Mouse (Mus musculus) E14TG2a.4 (cell line): ENCODE data around the gene Scrn3.

Source experiments
- CTCF ChIP-seq: conservative IDR thresholded peaks from 2 replicates; pipeline ENCODE4 v1.5.1; 2014; ENCODE audit warnings: low read length
- NANOG ChIP-seq: IDR thresholded peaks from 2 replicates; pipeline ENCODE4 v1.6.1; 2014; ENCODE audit warnings: borderline replicate concordance, low read length, mixed read lengths

GRCm38 (mm10) chr2:73314311-73314710, 1.9 kb downstream of the Scrn3 start:
- TF ChIP-seq NANOG = no peak
- no peak for TF ChIP-seq CTCF
